Mouse (Mus musculus) hindbrain, embryonic 10.5 days (tissue): ENCODE results near the gene Hspa1b. TPM values are rescaled to one million over a fixed set of nuclear protein-coding genes. Genes with fewer than 3 reads are reported as not detected.

Experiments
- DNase-seq: peaks from one replicate; pipeline ENCODE4 v3.0.0-alpha.2; 2017; ENCODE audit warnings: low spot score
- H3K27ac ChIP-seq: fragments of 300-500 bp; sonication (generic); 2 replicates; pipeline ENCODE4 v1.5.1; 2016; ENCODE audit warnings: mild to moderate bottlenecking, moderate library complexity
- H3K27me3 ChIP-seq: fragments of 300-500 bp; sonication (generic); 2 replicates; pipeline ENCODE4 v1.6.1; 2016; ENCODE audit warnings: mild to moderate bottlenecking; ENCODE audit not compliant: poor library complexity, insufficient read depth, severe bottlenecking
- H3K36me3 ChIP-seq: fragments of 300-500 bp; sonication (generic); 2 replicates; pipeline ENCODE4 v1.6.1; 2016; ENCODE audit warnings: mild to moderate bottlenecking, moderate library complexity
- H3K4me1 ChIP-seq: fragments of 300-500 bp; sonication (generic); replicated peaks from 2 replicates; pipeline ENCODE4 v1.6.1; 2016; ENCODE audit warnings: mild to moderate bottlenecking
- H3K4me3 ChIP-seq: fragments of 300-500 bp; sonication (generic); 2 replicates; pipeline ENCODE4 v1.5.1; 2016; ENCODE audit warnings: mild to moderate bottlenecking, moderate library complexity
- H3K9me3 ChIP-seq: fragments of 300-500 bp; sonication (generic); 2 replicates; pipeline ENCODE4 v1.6.1; 2016; ENCODE audit warnings: mild to moderate bottlenecking, moderate library complexity
- WGBS: fragments of 180-500 bp; shearing (Covaris S2); methylation state at CpG from one replicate; pipeline ENCODE4 v1.1.7; 2016; 5-methylcytosine and 5-hydroxymethylcytosine counted together
- polyA plus RNA-seq: library from polyadenylated mRNA; unstranded; fragments of >200 nt; fragmentation: Nextera tagmentation; extraction: Ambion mirVana; gene quantifications from 2 replicates; pipeline ENCODE4 v1.2.1, GENCODE M21; 2016

The Hspa1b gene
- polyA plus RNA-seq, 1 experiment from 2014 or later, result 0.09 TPM

GRCm38 (mm10) chr17:34947606-34948005 lies 11.4 kb downstream of the Hspa1b start:
- Histone ChIP-seq H3K4me3 (no peak overlapping the region), H3K9me3 (no peaks in the 10 kb centered on the region), H3K36me3 (peaks cover 25% of the 10 kb centered on the region), H3K4me1 (peaks cover 12% of the 10 kb centered on the region), H3K27me3 (no peaks in the 10 kb centered on the region), H3K27ac (no peak overlapping the region)
- peak; percentile 48 for DNase-seq
- WGBS, result 32% methylated on average over 8 of the region's 8 CpGs

GRCm38 (mm10) chr17:34946486-34947140 lies 12.4 kb downstream of the Hspa1b start:
- no peak overlapping the region for H3K4me3 ChIP-seq
- no peaks in the 10 kb centered on the region for H3K9me3 ChIP-seq
- no peak for DNase-seq
- no peaks in the 10 kb centered on the region for H3K27me3 ChIP-seq
- WGBS, result 91% methylated on average over 5 of the region's 5 CpGs
- H3K4me1 ChIP-seq, result peaks cover 16% of the 10 kb centered on the region
- no peak overlapping the region for H3K27ac ChIP-seq
- H3K36me3 ChIP-seq, result peaks cover 24% of the 10 kb centered on the region

GRCm38 (mm10) chr17:34944362-34944761 lies 14.7 kb downstream of the Hspa1b start:
- Histone ChIP-seq H3K4me1 (peaks cover 8% of the 10 kb centered on the region), H3K9me3 (no peaks in the 10 kb centered on the region), H3K27ac (no peak overlapping the region), H3K4me3 (no peak overlapping the region), H3K27me3 (no peaks in the 10 kb centered on the region), H3K36me3 (peaks cover 1% of the 10 kb centered on the region)
- DNase-seq, result no peak

DNA sequence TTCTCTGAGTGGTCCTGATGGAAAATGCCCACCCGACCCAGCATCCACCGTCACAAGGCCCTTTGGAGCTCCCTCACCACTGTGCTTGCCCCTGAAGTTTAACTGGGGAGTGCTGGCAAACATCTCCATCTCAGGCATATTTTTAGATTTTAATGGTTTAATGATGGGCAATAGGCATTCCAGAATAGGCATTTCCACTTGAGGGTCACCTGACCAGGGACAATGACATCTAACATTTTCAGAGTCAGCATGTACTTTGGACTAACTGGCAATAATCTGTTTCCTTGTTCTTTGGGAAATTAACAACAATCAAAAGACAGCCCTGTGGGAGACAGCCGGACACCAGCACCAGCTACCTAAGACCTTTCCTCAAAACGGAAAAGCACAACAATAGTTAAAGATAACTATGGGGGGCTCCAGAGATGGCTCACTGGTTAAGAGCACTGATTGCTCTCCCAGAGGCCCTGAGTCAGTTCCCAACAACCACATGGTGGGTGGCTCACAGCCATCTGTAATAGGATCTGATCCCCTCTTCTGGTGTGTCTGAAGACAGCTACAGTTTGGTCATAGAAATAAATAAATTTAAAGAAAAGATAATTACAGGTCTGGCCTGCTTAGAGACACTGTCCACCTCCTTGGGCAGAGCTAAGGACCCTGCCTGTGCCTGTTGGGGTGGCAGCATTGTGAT lies 15.8 kb downstream of the Hspa1b start:
- no peaks in the 10 kb centered on the region for H3K27me3 ChIP-seq
- H3K9me3 ChIP-seq, result no peaks in the 10 kb centered on the region
- no peak overlapping the region for H3K27ac ChIP-seq
- DNase-seq, result no peak
- no peak overlapping the region for H3K4me3 ChIP-seq
- H3K4me1 ChIP-seq, result peaks cover 8% of the 10 kb centered on the region
- 87% methylated on average over 4 of the region's 4 CpGs for WGBS
- no peaks in the 10 kb centered on the region for H3K36me3 ChIP-seq

DNA sequence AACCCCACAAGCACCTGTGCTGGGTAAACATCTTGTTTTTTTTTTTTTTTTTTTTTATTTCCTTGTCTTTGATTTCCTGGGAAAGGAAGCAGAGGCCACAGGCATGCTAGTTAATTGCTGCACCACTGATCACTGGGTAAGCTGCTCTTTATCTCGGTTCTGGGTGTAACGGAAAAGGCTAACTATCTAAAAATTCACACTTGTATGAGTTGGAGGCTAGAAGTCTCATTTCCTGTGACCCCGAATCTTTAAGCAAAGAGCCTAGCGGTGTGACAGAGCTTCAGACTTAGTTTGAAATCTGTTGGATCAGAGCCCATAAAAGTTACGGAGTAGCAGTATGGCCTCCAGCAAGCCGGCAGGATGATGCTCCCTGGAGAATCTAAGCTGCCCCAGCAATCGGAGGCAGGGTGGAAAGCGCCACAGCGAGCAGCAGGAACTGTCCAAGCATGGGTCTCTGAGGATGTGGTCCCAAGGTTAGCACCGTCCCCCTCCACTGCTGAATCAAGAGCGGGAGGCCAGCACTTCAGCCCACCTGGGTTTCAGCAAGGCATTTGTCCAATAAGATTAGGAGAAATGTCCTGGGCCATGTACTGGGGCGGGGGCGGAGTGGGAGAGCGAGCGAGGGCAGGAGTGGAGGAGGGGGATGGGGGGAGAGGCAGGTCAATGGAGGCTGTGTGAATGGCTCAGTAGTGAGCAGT lies 17.5 kb downstream of the Hspa1b start:
- Histone ChIP-seq H3K27me3 (no peaks in the 10 kb centered on the region), H3K36me3 (no peaks in the 10 kb centered on the region), H3K4me3 (peak overlapping the region; percentile 46), H3K9me3 (no peaks in the 10 kb centered on the region), H3K27ac (peak overlapping the region; percentile 86), H3K4me1 (peaks cover 8% of the 10 kb centered on the region)
- peak; percentile 52 for DNase-seq
- 10% methylated on average over 15 of the region's 15 CpGs for WGBS

GRCm38 (mm10) chr17:34937960-34938505 lies 21.0 kb downstream of the Hspa1b start:
- peaks cover 26% of the 10 kb centered on the region for H3K4me1 ChIP-seq
- H3K4me3 ChIP-seq, result no peak overlapping the region
- no peak for DNase-seq
- no peak overlapping the region for H3K27ac ChIP-seq
- H3K36me3 ChIP-seq, result peaks cover 15% of the 10 kb centered on the region
- WGBS, result 85% methylated on average over 6 of the region's 6 CpGs
- no peaks in the 10 kb centered on the region for H3K9me3 ChIP-seq
- no peaks in the 10 kb centered on the region for H3K27me3 ChIP-seq

DNA sequence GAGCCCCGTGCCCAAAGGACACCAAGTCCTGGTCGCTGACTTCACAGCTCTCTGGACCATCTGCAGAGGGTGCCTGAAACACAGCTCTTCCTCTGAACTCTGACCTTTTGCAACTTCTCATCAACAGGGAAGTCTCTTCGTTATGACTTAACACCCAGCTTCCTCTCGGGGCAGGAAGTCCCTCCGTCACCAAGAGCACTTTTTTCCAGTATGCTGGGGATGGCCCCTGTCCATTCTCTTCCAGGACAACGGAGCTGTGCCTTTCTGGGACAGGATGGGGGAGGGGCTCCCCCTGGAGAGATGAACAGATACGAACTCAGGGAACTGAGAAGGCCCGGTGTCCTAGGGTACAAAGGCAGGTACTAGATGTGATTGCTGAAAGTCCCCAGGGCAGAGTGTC lies 24.2 kb downstream of the Hspa1b start:
- peaks cover 15% of the 10 kb centered on the region for H3K36me3 ChIP-seq
- H3K4me3 ChIP-seq, result peak overlapping the region; percentile 16; the same call in 1 of the 2 replicates
- peaks cover 31% of the 10 kb centered on the region for H3K4me1 ChIP-seq
- no peaks in the 10 kb centered on the region for H3K27me3 ChIP-seq
- peak overlapping the region; percentile 43; the same call in 1 of the 2 replicates for H3K27ac ChIP-seq
- 48% methylated on average over 8 of the region's 8 CpGs for WGBS
- H3K9me3 ChIP-seq, result no peaks in the 10 kb centered on the region
- no peak for DNase-seq

DNA sequence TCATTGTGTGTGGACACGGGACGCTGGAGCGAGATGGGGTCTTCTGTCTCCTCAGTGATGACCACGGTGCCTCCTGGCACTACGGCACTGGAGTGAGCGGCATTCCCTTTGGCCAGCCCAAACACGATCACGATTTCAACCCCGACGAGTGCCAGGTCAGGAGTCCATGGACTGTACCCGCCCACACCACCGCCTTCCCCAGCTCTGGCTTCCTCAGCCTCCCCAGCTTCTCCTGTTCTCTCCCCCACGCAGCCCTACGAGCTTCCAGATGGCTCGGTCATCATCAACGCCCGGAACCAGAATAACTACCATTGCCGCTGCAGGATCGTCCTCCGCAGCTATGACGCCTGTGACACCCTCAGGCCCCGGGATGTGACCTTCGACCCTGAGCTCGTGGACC lies 25.0 kb downstream of the Hspa1b start:
- 60% methylated on average over 24 of the region's 24 CpGs for WGBS
- H3K9me3 ChIP-seq, result no peaks in the 10 kb centered on the region
- H3K27ac ChIP-seq, result peak overlapping the region; percentile 43; the same call in 1 of the 2 replicates
- H3K36me3 ChIP-seq, result peaks cover 15% of the 10 kb centered on the region
- no peak for DNase-seq
- H3K4me1 ChIP-seq, result peaks cover 31% of the 10 kb centered on the region
- peak overlapping the region; percentile 16; the same call in 1 of the 2 replicates for H3K4me3 ChIP-seq
- no peaks in the 10 kb centered on the region for H3K27me3 ChIP-seq

- H3K36me3 ChIP-seq, result peaks cover 15% of the 10 kb centered on the region
- WGBS, result 90% methylated on average over 8 of the region's 8 CpGs
- peaks cover 31% of the 10 kb centered on the region for H3K4me1 ChIP-seq
- peak overlapping the region; percentile 68 for H3K4me3 ChIP-seq
- no peaks in the 10 kb centered on the region for H3K27me3 ChIP-seq
- no peaks in the 10 kb centered on the region for H3K9me3 ChIP-seq
- DNase-seq, result no peak
- H3K27ac ChIP-seq, result no peak overlapping the region
These were observed 26.8 kb downstream of the Hspa1b start for GRCm38 (mm10) chr17:34932287-34932686.

GRCm38 (mm10) chr17:34931735-34932098 lies 27.3 kb downstream of the Hspa1b start:
- peak; percentile 28 for DNase-seq
- peaks cover 15% of the 10 kb centered on the region for H3K36me3 ChIP-seq
- H3K27ac ChIP-seq, result peak overlapping the region; percentile 86
- no peaks in the 10 kb centered on the region for H3K9me3 ChIP-seq
- peak overlapping the region; percentile 68 for H3K4me3 ChIP-seq
- 17% methylated on average over 14 of the region's 14 CpGs for WGBS
- peaks cover 31% of the 10 kb centered on the region for H3K4me1 ChIP-seq
- H3K27me3 ChIP-seq, result no peaks in the 10 kb centered on the region

- peak; percentile 98 for DNase-seq
These were observed 27.8 kb downstream of the Hspa1b start, which contains the start of gene Neu1 for GRCm38 (mm10) chr17:34931061-34931734. Neu1 (plus strand) TSS chr17:34931253.

GRCm38 (mm10) chr17:34928841-34929240 lies 30.2 kb downstream of the Hspa1b start:
- Histone ChIP-seq H3K27me3 (no peaks in the 10 kb centered on the region), H3K9me3 (no peaks in the 10 kb centered on the region), H3K27ac (no peak overlapping the region), H3K4me1 (peaks cover 16% of the 10 kb centered on the region), H3K36me3 (no peaks in the 10 kb centered on the region), H3K4me3 (no peak overlapping the region)
- no peak for DNase-seq
- 78% methylated on average over 4 of the region's 4 CpGs for WGBS

More at GRCm38 (mm10) chr17:34931061-34931734, 27.8 kb downstream of the Hspa1b start, which contains the start of gene Neu1:
- Histone ChIP-seq H3K36me3 (peaks cover 15% of the 10 kb centered on the region), H3K27ac (peak within 1 kb of the TSS; percentile 86), H3K27me3 (no peaks in the 10 kb centered on the region), H3K4me1 (peaks cover 31% of the 10 kb centered on the region), H3K4me3 (peak within 1 kb of the TSS; percentile 68), H3K9me3 (no peaks in the 10 kb centered on the region)
- under 1% methylated on average over 38 of the region's 38 CpGs for WGBS
